Mouse (Mus musculus): Measurements from ENCODE around the gene Eps8l2. TPM values are rescaled to one million over a fixed set of nuclear protein-coding genes. Genes with fewer than 3 reads are reported as not detected.

The Eps8l2 gene
- polyA plus RNA-seq, 1 experiment, result 0.67 TPM

GRCm38 (mm10) chr7:141297926-141298650 is 40.6 kb upstream of the Eps8l2 start:
- TF ChIP-seq CTCF (IDR thresholded peaks at IDR 0.05; ENCODE audit: control insufficient read depth, insufficient read depth, insufficient read length) (no peak), MYOD1 (IDR thresholded peaks at IDR 0.05; ENCODE audit: control insufficient read depth, insufficient read length, low read depth) (no peak), CEBPB (IDR thresholded peaks at IDR 0.05; ENCODE audit: low read depth) (no peak), MYOG (IDR thresholded peaks at IDR 0.05; ENCODE audit: control insufficient read depth, extremely low read depth, insufficient read length) (no peak), FOSL1 (IDR thresholded peaks at IDR 0.05; ENCODE audit: insufficient read depth, low read length, poor library complexity, severe bottlenecking) (no peak), MAX (IDR thresholded peaks at IDR 0.05) (no peak)
- no peak overlapping the region for H3ac ChIP-seq (ENCODE audit: control insufficient read depth, insufficient read length, low read depth)
- no peaks in the 10 kb centered on the region for H3K79me2 ChIP-seq (ENCODE audit: control insufficient read depth, insufficient read depth)
- no peaks in the 10 kb centered on the region for H3K79me3 ChIP-seq (ENCODE audit: low read depth)
- H3K27me3 ChIP-seq (ENCODE audit: control insufficient read depth, insufficient read depth, insufficient read length), result peaks cover 14% of the 10 kb centered on the region
- peaks cover 18% of the 10 kb centered on the region for H3K36me3 ChIP-seq (ENCODE audit: control insufficient read depth, insufficient read depth)
- H3K4me3 ChIP-seq (ENCODE audit: insufficient read depth, poor library complexity, severe bottlenecking), result no peak overlapping the region

GRCm38 (mm10) chr7:141299175-141299574 is 39.5 kb upstream of the Eps8l2 start:
- no peaks in the 10 kb centered on the region for H3K79me3 ChIP-seq (ENCODE audit: low read depth)
- no peak overlapping the region for H3K4me3 ChIP-seq (ENCODE audit: insufficient read depth, poor library complexity, severe bottlenecking)
- H3K27me3 ChIP-seq (ENCODE audit: control insufficient read depth, insufficient read depth, insufficient read length), result peaks cover 3% of the 10 kb centered on the region
- no peak overlapping the region for H3ac ChIP-seq (ENCODE audit: control insufficient read depth, insufficient read length, low read depth)
- no peak for TF ChIP-seq USF1 (IDR thresholded peaks at IDR 0.05; ENCODE audit: low read depth)
- no peak for TF ChIP-seq FOSL1 (IDR thresholded peaks at IDR 0.05; ENCODE audit: insufficient read depth, low read length, poor library complexity, severe bottlenecking)
- TF ChIP-seq CEBPB (IDR thresholded peaks at IDR 0.05; ENCODE audit: low read depth), result no peak
- TF ChIP-seq CTCF (IDR thresholded peaks at IDR 0.05; ENCODE audit: control insufficient read depth, insufficient read depth, insufficient read length), result no peak
- TF ChIP-seq MYOG (IDR thresholded peaks at IDR 0.05; ENCODE audit: control insufficient read depth, extremely low read depth, insufficient read length), result no peak
- no peak for TF ChIP-seq MYOD1 (IDR thresholded peaks at IDR 0.05; ENCODE audit: control insufficient read depth, insufficient read length, low read depth)
- TF ChIP-seq MAX (IDR thresholded peaks at IDR 0.05), result no peak
- H3K79me2 ChIP-seq (ENCODE audit: control insufficient read depth, insufficient read depth), result no peaks in the 10 kb centered on the region
- H3K36me3 ChIP-seq (ENCODE audit: control insufficient read depth, insufficient read depth), result peaks cover 20% of the 10 kb centered on the region

DNA sequence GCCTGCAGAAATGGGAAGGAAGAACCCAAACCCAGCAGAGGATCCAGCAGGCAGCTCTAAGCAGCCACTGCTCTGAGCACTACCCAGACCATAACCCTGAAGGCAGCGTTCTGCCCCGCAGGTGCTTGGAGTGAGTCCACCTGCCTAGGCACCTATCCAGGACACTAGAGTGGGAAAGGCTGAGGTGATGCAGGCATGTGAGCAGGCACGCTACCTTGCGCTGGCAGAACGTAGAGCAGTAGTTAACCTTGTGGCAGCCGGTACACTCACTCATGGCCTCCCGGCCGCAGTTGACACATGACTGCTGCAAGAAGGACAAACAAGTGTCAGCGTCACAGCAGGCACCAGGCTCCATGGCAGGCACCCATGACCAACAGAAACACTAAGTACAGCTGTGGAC is 37.3 kb upstream of the Eps8l2 start:
- Histone ChIP-seq H3K79me3 (ENCODE audit: low read depth) (no peaks in the 10 kb centered on the region), H3K79me2 (ENCODE audit: control insufficient read depth, insufficient read depth) (no peaks in the 10 kb centered on the region), H3ac (ENCODE audit: control insufficient read depth, insufficient read length, low read depth) (no peak overlapping the region), H3K4me3 (ENCODE audit: insufficient read depth, poor library complexity, severe bottlenecking) (no peak overlapping the region), H3K27me3 (ENCODE audit: control insufficient read depth, insufficient read depth, insufficient read length) (no peaks in the 10 kb centered on the region), H3K36me3 (ENCODE audit: control insufficient read depth, insufficient read depth) (peaks cover 38% of the 10 kb centered on the region)
- no peak for TF ChIP-seq MAX (IDR thresholded peaks at IDR 0.05)
- TF ChIP-seq USF1 (IDR thresholded peaks at IDR 0.05; ENCODE audit: low read depth), result no peak
- TF ChIP-seq MYOD1 (IDR thresholded peaks at IDR 0.05; ENCODE audit: control insufficient read depth, insufficient read length, low read depth), result no peak
- no peak for TF ChIP-seq CEBPB (IDR thresholded peaks at IDR 0.05; ENCODE audit: low read depth)
- TF ChIP-seq CTCF (IDR thresholded peaks at IDR 0.05; ENCODE audit: control insufficient read depth, insufficient read depth, insufficient read length), result no peak
- no peak for TF ChIP-seq MYOG (IDR thresholded peaks at IDR 0.05; ENCODE audit: control insufficient read depth, extremely low read depth, insufficient read length)
- TF ChIP-seq FOSL1 (IDR thresholded peaks at IDR 0.05; ENCODE audit: insufficient read depth, low read length, poor library complexity, severe bottlenecking), result no peak

DNA sequence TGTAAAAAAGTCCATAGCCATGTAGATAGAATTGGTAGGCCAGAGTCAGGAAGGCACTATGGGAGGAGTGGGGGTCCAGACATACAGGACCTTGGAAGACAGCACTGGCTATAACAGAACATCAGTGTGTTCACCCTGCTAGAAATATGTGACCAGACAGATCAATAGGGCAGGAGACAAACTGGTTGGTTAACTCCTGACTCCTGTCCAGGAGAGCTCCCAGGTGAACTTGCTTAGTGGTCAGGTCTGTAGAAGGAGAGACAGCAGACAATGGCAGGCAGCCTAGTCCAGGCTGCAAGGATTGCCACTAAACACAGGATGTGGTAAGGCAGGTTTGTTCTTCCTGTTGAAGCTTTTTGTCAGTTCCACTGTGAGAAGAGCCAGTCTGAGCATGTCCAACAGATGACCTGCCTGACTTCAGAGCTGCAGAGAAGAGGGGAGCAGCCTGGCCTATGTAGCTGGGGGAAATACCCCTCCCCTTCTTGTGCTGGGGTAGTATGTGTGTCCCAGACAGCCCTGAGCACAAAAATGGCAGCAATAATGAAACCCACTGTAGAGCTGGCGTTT is 35.9 kb upstream of the Eps8l2 start:
- Histone ChIP-seq H3K27me3 (ENCODE audit: control insufficient read depth, insufficient read depth, insufficient read length) (no peaks in the 10 kb centered on the region), H3K4me3 (ENCODE audit: insufficient read depth, poor library complexity, severe bottlenecking) (no peak overlapping the region), H3ac (ENCODE audit: control insufficient read depth, insufficient read length, low read depth) (no peak overlapping the region), H3K79me3 (ENCODE audit: low read depth) (no peaks in the 10 kb centered on the region), H3K36me3 (ENCODE audit: control insufficient read depth, insufficient read depth) (peaks cover 47% of the 10 kb centered on the region), H3K79me2 (ENCODE audit: control insufficient read depth, insufficient read depth) (no peaks in the 10 kb centered on the region)
- TF ChIP-seq MAX (IDR thresholded peaks at IDR 0.05) (no peak), USF1 (IDR thresholded peaks at IDR 0.05; ENCODE audit: low read depth) (no peak), FOSL1 (IDR thresholded peaks at IDR 0.05; ENCODE audit: insufficient read depth, low read length, poor library complexity, severe bottlenecking) (no peak), MYOG (IDR thresholded peaks at IDR 0.05; ENCODE audit: control insufficient read depth, extremely low read depth, insufficient read length) (no peak), MYOD1 (IDR thresholded peaks at IDR 0.05; ENCODE audit: control insufficient read depth, insufficient read length, low read depth) (no peak), CTCF (IDR thresholded peaks at IDR 0.05; ENCODE audit: control insufficient read depth, insufficient read depth, insufficient read length) (no peak), CEBPB (IDR thresholded peaks at IDR 0.05; ENCODE audit: low read depth) (no peak)

DNA sequence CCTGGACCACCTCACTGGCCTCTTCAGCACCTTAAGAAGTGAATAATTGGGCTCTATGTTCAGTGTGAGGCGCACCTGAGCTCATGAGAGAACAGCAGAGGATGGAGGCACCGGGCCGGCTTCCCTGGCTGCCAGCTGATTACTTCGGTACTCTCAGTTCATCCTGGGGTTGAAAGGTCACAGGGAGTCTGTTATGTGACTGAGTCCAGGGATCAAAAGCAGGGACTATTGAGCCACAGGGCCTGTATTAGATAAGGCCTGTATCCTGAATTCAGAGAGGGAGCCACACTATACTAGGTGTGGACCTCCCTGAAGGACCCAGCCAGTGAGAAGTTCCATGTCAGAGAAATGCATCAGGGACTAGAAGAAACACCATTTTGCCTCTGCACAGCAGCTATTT is 34.1 kb upstream of the Eps8l2 start:
- Histone ChIP-seq H3K36me3 (ENCODE audit: control insufficient read depth, insufficient read depth) (peaks cover 64% of the 10 kb centered on the region), H3K79me3 (ENCODE audit: low read depth) (no peaks in the 10 kb centered on the region), H3K79me2 (ENCODE audit: control insufficient read depth, insufficient read depth) (no peaks in the 10 kb centered on the region), H3ac (ENCODE audit: control insufficient read depth, insufficient read length, low read depth) (no peak overlapping the region), H3K4me3 (ENCODE audit: insufficient read depth, poor library complexity, severe bottlenecking) (no peak overlapping the region), H3K27me3 (ENCODE audit: control insufficient read depth, insufficient read depth, insufficient read length) (no peaks in the 10 kb centered on the region)
- TF ChIP-seq MYOD1 (IDR thresholded peaks at IDR 0.05; ENCODE audit: control insufficient read depth, insufficient read length, low read depth), result no peak
- TF ChIP-seq CEBPB (IDR thresholded peaks at IDR 0.05; ENCODE audit: low read depth), result no peak
- TF ChIP-seq FOSL1 (IDR thresholded peaks at IDR 0.05; ENCODE audit: insufficient read depth, low read length, poor library complexity, severe bottlenecking), result no peak
- no peak for TF ChIP-seq USF1 (IDR thresholded peaks at IDR 0.05; ENCODE audit: low read depth)
- no peak for TF ChIP-seq MYOG (IDR thresholded peaks at IDR 0.05; ENCODE audit: control insufficient read depth, extremely low read depth, insufficient read length)

Data from C2C12 (cell line).